Mouse (Mus musculus): ENCODE measurements at regions not wholly inside any gene's neighbourhood (a gene's known extent, or its start where the extent isn't known, plus 50 kb on each side); places are given as distances from the start of the nearest gene placed in this dataset.

- TF ChIP-seq CTCF (IDR thresholded peaks at IDR 0.05; ENCODE audit: low read depth, low read length) (no peak), GATA1 (IDR thresholded peaks at IDR 0.05; ENCODE audit: borderline replicate concordance, low read length) (no peak)
These were observed 175.9 kb upstream of the Eef2kmt start for GRCm38 (mm10) chr16:5431689-5432088.

Measured in G1E (cell line).